Mouse (Mus musculus) embryo, embryonic 9.5 days (tissue): Measurements from ENCODE around the gene Slc17a7.
"Not testable (repeated sequence)": the region's sequence is repeated elsewhere in the genome, so short reads cannot be mapped to it uniquely, and the experiment has no call there.

ENCODE experiments used
- DNase-seq: peaks from one replicate; pipeline ENCODE4 v3.0.0-alpha.2; 2017; ENCODE audit errors: extremely low spot score

Slc17a7 gene

GRCm38 (mm10) chr7:45163735-45164490 is at the start of gene Slc17a7:
TSS of gene Slc17a7 (plus strand) at chr7:45163949.
- DNase-seq: no peak

GRCm38 (mm10) chr7:45117566-45117965 is 46.2 kb upstream of the Slc17a7 start:
- no peak for DNase-seq

GRCm38 (mm10) chr7:45118336-45118735 is 45.4 kb upstream of the Slc17a7 start:
- no peak for DNase-seq

DNA sequence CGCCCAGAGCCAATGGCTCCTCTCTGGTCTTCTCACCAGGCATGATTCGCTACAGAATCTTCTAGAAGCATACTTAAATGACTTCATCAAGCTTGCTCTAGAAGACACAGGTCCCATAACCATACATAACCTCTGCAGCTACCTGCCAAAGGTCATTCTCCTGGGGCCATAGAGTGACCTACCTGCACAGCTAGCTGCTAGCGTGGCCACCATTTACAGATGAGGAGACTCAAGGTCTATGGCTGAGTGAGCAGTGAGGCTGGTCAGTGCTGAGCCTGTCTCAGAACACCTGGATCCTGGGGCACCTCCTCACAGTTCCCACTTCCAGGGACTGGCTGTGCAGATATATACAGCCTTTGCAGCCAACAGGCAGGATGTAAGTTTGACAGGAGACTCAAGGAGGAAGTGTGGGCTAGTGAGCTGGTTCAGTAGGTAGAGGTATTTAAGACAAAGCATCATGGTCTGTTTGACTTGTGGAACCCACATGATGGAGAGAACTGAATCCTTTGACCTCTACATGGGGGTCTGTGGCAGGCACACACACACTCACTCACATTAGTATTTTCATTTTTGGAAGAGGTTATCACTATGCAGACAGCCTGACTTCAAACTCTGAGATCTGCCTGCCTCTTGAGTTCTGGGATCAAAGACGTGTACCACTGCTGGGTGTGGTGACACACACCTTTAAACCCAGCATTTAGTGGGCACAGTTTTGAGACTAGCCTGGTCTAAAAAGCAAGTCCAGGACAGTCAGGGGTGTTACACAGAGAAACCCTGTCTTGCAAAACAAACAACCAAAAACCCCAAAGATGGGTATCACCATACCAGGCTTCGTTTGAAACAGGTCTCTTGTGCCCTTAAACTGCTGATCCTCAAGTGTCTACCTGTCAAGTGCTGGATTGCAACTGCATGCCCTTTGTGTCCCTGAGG is 43.7 kb upstream of the Slc17a7 start:
- no peak for DNase-seq

- no peak for DNase-seq
Observed at GRCm38 (mm10) chr7:45121404-45121803, 42.3 kb upstream of the Slc17a7 start.

DNA sequence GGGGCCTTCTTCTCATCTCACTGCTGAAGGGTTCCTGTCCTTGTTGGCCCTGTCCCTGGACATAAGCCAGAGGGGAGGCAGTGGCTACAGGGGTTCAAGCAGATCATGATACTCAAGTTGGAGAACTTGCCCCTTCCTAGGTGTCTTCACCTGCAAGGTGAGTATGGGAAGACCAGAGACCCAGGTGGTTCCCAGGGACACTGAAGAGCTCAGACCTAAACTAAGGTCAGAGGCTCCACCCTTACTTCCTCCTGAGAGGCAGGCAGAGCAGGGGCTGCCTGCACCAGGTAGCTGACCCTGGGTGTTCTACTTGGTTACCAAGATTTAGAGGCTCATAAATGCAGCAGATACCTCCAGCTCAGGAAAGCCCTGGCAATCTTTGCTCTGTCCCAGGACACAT is 41.8 kb upstream of the Slc17a7 start:
- no peak for DNase-seq

- no peak for DNase-seq
Observed at GRCm38 (mm10) chr7:45122561-45123185, 41.1 kb upstream of the Slc17a7 start.

DNA sequence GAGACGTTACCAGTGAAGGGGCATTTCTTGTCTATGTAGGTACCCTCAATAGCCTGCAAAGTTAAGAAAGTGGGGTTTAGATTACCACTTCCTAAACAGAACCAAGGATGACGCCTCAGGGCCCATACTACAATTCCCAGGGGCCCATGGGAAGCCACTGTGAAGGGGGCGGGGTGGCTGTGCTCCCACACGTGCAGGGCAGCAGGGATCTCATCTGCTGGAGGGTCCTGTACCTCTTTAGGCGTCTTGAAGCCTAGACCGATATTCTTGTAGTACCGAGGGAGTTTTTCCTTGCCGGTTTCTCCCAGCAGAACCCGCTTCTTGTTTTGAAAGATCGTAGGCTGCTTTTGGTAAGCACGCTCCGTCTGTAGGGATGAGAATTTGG is 40.6 kb upstream of the Slc17a7 start:
- no peak for DNase-seq

GRCm38 (mm10) chr7:45124224-45125143 is 39.3 kb upstream of the Slc17a7 start, which contains the start of gene Rps11:
TSS of gene Rps11 (minus strand) at chr7:45124439.
- peak; percentile 99 for DNase-seq

DNA sequence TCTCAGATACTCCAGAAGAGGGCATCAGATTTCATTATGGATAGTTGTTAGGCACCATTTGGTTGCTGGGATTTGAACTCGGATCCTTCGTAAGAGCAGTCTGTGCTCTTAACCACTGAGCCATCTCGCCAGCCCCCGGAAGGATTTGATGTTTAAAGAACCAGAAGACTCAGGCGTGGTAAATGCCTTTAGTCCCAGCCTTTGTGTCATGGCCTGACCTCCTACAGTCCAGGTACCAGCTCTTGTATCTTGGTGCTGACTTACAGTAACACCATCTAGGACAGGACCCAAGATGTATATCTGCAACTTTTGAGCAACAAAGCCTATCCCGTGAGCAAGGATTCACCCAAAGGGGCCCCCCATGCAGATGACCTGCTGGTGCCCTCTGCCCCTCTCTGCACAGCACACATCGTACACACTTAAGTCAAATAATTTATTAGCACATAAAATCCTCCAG is 38.6 kb upstream of the Slc17a7 start:
- DNase-seq: peak; percentile 81

DNA sequence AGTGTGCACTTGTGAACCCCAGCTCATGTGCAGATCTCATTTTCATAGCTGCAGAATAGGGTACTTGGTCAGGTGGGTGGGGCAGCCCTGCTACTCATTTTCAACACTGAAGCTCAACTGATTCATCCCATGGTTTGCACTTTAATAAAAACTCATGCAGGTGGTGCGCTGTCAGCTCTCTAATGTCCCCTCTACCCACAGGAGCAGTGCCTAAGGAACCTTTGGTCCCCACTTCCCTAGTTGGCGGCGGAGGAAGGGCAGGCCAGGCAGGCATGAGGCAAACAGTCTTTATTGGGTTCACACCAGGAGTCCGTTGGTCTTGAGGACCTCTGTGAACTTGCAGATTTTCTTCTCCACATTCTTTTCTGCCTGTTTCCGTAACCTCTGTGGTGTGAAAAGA is 38.1 kb upstream of the Slc17a7 start:
- not testable (repeated sequence) for DNase-seq

DNA sequence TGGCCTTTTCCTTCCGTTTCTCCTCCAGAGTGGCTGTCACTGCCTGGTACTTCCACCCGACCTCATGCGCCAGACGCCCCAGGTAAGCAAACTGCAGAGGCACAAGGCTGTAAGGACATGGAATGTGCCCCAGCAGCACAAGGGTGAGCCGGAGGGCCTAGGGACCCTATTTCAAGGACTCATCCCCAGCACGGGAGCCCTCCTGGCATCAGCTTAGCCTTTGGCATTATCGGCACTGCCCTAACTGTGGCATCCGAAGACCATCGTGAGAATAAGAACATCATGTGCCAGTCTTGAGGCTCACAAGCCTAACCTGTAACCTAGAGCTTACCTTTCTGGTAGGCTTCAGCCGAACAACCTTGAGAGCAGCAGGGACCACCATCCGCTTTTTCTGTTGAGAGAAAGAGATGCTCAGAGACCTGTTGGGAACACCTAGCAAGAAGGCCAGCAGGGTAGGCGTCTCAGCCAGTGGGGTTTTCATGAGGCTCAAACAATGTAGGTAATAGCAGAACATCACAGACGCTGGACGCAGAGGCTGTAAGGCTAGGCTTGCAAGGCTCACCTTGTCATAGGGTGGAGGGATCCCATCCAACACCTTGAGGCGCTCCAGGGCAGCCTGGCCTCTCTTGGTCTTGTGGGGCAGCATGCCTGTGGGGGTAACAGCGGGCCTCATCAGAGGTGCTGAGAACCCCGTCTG is 37.5 kb upstream of the Slc17a7 start:
- no peak for DNase-seq

- DNase-seq: no peak
Observed at GRCm38 (mm10) chr7:45126844-45127699, 36.7 kb upstream of the Slc17a7 start.

DNA sequence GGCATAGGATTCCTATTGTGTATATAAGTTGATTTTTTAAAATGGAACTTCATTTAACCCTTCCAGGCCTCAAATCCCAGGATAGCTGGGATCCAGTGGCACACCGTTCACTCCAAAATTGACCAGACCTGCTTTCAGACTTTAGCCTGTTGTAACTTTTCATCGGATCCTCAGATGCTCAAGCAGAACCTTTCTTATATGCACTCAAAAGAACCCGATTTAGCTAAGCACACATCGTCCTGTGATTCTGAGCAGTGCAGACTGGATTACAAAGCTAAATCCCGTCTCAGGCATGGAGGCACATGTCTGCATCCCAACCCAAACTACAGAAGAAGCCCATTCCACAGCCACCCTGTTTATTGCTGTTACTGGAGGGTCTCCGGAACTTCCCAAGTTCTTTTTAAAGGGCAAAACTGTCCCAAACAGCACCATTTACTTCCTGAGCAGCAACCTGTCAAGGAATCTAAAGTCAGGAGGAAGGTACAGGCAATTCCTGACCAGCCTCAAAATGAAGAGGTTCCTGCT is 36.0 kb upstream of the Slc17a7 start:
- no peak for DNase-seq

GRCm38 (mm10) chr7:45128624-45129246 is 35.0 kb upstream of the Slc17a7 start, which contains the start of gene Rpl13a:
TSS of gene Rpl13a (minus strand) at chr7:45128761.
- DNase-seq: peak; percentile 98

GRCm38 (mm10) chr7:45129318-45129717 is 34.4 kb upstream of the Slc17a7 start:
- DNase-seq: no peak

DNA sequence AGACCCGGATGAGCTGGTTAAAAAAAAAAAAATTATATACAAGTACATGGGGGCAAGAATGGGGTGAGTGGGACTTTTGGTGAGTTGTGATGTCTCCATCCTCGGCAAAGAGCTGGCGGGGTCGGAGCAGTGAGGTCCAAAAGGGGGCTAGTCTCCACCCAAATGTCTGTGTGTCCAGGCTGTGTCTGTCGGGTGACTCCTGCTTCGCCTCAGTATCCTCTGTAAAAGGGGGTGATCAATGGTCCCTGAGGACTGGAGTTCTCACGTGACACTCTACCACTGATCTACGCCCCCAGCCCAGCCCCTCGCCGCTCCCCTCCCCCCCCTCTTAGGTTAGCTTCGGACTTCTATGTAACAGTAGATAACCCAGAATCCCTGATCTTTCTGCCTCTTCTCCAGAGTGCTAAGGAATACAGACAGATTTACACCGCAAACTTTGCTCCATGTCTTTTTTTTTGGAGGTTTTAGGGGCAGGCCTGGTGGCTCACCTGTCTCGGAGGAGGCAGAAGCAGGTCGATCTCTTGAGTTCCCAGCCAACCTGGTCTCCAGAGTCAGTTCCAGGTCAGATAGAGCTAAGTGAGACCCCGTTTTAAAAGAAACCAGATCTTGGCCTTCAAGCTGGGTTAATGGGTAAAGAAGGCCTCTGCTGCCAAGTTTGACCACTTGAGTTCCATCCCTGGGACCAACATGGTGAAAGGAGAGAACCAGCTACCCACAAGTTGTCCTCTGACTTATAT is 33.8 kb upstream of the Slc17a7 start:
- DNase-seq: no peak

DNA sequence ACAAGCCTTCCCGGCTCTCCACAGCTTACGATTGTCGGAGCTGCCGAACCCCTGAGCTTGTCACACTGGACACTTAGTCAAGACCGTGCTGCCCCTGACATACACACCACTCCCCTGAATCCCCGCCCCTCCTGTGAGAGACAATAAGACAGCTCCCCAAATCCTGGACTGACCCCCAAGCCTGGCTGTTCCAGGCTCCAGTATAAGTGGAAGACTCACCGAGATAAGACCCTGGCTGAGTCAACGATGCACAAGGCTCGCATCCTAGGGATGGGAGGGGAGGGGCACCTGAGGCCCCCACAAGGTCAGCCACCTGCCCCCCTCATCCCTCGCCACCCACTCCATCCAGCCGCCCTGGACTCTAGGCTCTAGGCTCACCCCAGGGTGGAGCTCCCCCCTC is 31.9 kb upstream of the Slc17a7 start:
- DNase-seq: no peak
